Mouse (Mus musculus) forebrain, embryonic 16.5 days (tissue): ENCODE results near the gene Mtmr2. TPM values are rescaled to one million over a fixed set of nuclear protein-coding genes. Genes with fewer than 3 reads are reported as not detected.

Source experiments
- ATAC-seq: fragments of 200-750 bp; cut with Nextera tagmentation; 2 replicates; pipeline ENCODE4 v1.8.0; 2017; ENCODE audit warnings: mild to moderate bottlenecking, moderate library complexity
- H3K27ac ChIP-seq: fragments of 300-500 bp; sonication (generic); 2 replicates; pipeline ENCODE4 v1.5.1; 2014; ENCODE audit warnings: low read length, control low read depth
- H3K27me3 ChIP-seq: fragments of 300-500 bp; sonication (generic); replicated peaks from 2 replicates; pipeline ENCODE4 v1.6.1; 2014; ENCODE audit warnings: low read length; ENCODE audit not compliant: control insufficient read depth, insufficient read depth
- H3K36me3 ChIP-seq: fragments of 300-500 bp; sonication (generic); 2 replicates; pipeline ENCODE4 v1.6.1; 2014; ENCODE audit not compliant: control insufficient read depth, insufficient read depth
- H3K4me1 ChIP-seq: fragments of 300-500 bp; sonication (generic); replicated peaks from 2 replicates; pipeline ENCODE4 v1.6.1; 2014; ENCODE audit warnings: low read length; ENCODE audit not compliant: control insufficient read depth, insufficient read depth
- H3K4me2 ChIP-seq: fragments of 300-500 bp; sonication (generic); 2 replicates; pipeline ENCODE4 v1.6.1; 2014; ENCODE audit warnings: mild to moderate bottlenecking, low read length, control low read depth
- H3K4me3 ChIP-seq: fragments of 300-500 bp; sonication (generic); replicated peaks from 2 replicates; pipeline ENCODE4 v1.5.1; 2014; ENCODE audit warnings: mild to moderate bottlenecking, low read length, control low read depth
- H3K9ac ChIP-seq: fragments of 300-500 bp; sonication (generic); replicated peaks from 2 replicates; pipeline ENCODE4 v1.6.1; 2014; ENCODE audit warnings: low read depth, low read length, control low read depth
- H3K9me3 ChIP-seq: fragments of 300-500 bp; sonication (generic); 2 replicates; pipeline ENCODE4 v1.6.1; 2016; ENCODE audit warnings: low read length; ENCODE audit not compliant: control insufficient read depth
- WGBS: fragments of 180-500 bp; shearing (Covaris S2); extraction: QIAGEN DNeasy Blood & Tissue Kit; methylation state at CpG from one replicate; pipeline ENCODE4 v1.1.7; 2014; 5-methylcytosine and 5-hydroxymethylcytosine counted together
- polyA plus RNA-seq: library from polyadenylated mRNA; unstranded; fragments of >200 nt; fragmentation: Nextera tagmentation; extraction: Ambion mirVana; gene quantifications from 2 replicates; pipeline ENCODE4 v1.2.1, GENCODE M21; 2015

Gene Mtmr2
- polyA plus RNA-seq, 1 experiment from 2014 or later: 65.7 TPM

GRCm38 (mm10) chr9:13716316-13717099 lies 31.7 kb upstream of the Mtmr2 start:
- H3K27me3 ChIP-seq: no peaks in the 10 kb centered on the region
- H3K4me1 ChIP-seq: no peaks in the 10 kb centered on the region
- no peaks in the 10 kb centered on the region for H3K36me3 ChIP-seq
- H3K9ac ChIP-seq: no peak overlapping the region
- no peak overlapping the region for H3K4me2 ChIP-seq
- ATAC-seq: peak; percentile 81
- 26% methylated on average over 8 of the region's 8 CpGs for WGBS
- H3K9me3 ChIP-seq: no peaks in the 10 kb centered on the region
- no peak overlapping the region for H3K4me3 ChIP-seq
- no peak overlapping the region for H3K27ac ChIP-seq

- Histone ChIP-seq H3K27me3 (no peaks in the 10 kb centered on the region), H3K9me3 (no peaks in the 10 kb centered on the region), H3K36me3 (no peaks in the 10 kb centered on the region), H3K4me3 (peak overlapping the region; percentile 98), H3K27ac (peak overlapping the region; percentile 87), H3K4me1 (peaks cover 11% of the 10 kb centered on the region), H3K4me2 (peak overlapping the region; percentile 88), H3K9ac (peak overlapping the region; percentile 99)
- peak; percentile 100 for ATAC-seq
- WGBS: under 1% methylated on average over 60 of the region's 60 CpGs
Measured at GRCm38 (mm10) chr9:13748798-13749674, 826 bp downstream of the Mtmr2 start.

DNA sequence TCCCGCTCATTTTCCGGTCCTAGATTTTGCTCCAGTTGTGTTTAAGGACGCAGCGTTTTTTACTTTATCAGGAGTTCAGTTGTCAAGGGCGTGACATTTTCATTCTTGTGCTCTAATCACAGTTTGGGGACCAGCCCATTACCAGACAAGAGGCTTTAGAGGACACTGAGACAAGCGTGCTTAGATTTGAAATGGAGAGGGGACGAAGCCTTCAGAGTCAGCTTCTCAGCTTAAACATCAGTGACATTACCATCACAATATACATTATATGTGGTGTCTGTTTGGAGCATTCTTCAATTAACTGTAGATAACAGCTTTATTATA lies 1.4 kb downstream of the Mtmr2 start:
- Histone ChIP-seq H3K9me3 (no peaks in the 10 kb centered on the region), H3K9ac (peak overlapping the region; percentile 99), H3K36me3 (no peaks in the 10 kb centered on the region), H3K4me3 (peak overlapping the region; percentile 98), H3K27me3 (no peaks in the 10 kb centered on the region), H3K4me2 (peak overlapping the region; percentile 88), H3K27ac (peak overlapping the region; percentile 87), H3K4me1 (peaks cover 11% of the 10 kb centered on the region)
- 2% methylated on average over 7 of the region's 7 CpGs for WGBS
- ATAC-seq: no peak

DNA sequence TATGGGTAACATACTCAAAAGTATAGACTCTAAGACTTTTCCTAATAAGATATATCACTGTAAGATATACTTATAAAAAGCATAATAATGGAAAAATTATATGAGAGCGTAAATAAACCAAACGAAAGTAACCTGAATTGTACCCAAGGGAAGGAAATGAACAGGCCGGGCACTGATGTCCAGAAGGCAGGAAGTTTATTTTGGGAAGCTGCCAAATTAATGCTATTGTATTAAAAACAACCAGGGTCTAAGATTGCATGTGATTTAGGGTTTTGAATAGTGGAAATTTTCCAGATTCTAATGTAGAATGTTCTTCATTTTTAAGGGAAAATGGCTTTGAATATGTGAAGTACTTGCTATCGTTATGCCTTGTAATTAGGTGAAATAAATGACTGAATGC lies 4.3 kb downstream of the Mtmr2 start:
- H3K27me3 ChIP-seq: no peaks in the 10 kb centered on the region
- WGBS: 79% methylated on average over 4 of the region's 4 CpGs
- ATAC-seq: no peak

GRCm38 (mm10) chr9:13760430-13760829 lies 12.2 kb downstream of the Mtmr2 start:
- no peaks in the 10 kb centered on the region for H3K4me1 ChIP-seq
- no peaks in the 10 kb centered on the region for H3K36me3 ChIP-seq

More for the DNA sequence above, 4.3 kb downstream of the Mtmr2 start:
- Histone ChIP-seq H3K27ac (no peak overlapping the region), H3K4me1 (peaks cover 11% of the 10 kb centered on the region), H3K4me3 (no peak overlapping the region), H3K9me3 (no peaks in the 10 kb centered on the region), H3K4me2 (no peak overlapping the region), H3K9ac (no peak overlapping the region), H3K36me3 (no peaks in the 10 kb centered on the region)

GRCm38 (mm10) chr9:13765624-13766023 lies 17.4 kb downstream of the Mtmr2 start:
- Histone ChIP-seq H3K4me3 (no peak overlapping the region), H3K36me3 (no peaks in the 10 kb centered on the region), H3K4me1 (no peaks in the 10 kb centered on the region; the same call in 1 of the 2 replicates), H3K9ac (no peak overlapping the region), H3K4me2 (no peak overlapping the region), H3K27ac (no peak overlapping the region), H3K9me3 (no peaks in the 10 kb centered on the region), H3K27me3 (no peaks in the 10 kb centered on the region)
- no peak for ATAC-seq
- WGBS: 35% methylated on average over 2 of the region's 2 CpGs

More at GRCm38 (mm10) chr9:13760430-13760829, 12.2 kb downstream of the Mtmr2 start:
- H3K9ac ChIP-seq: no peak overlapping the region
- no peak for ATAC-seq
- H3K27me3 ChIP-seq: no peaks in the 10 kb centered on the region
- 95% methylated on average over 3 of the region's 3 CpGs for WGBS
- H3K27ac ChIP-seq: no peak overlapping the region
- H3K9me3 ChIP-seq: peaks cover 3% of the 10 kb centered on the region; the same call in 1 of the 2 replicates
- no peak overlapping the region for H3K4me2 ChIP-seq
- H3K4me3 ChIP-seq: no peak overlapping the region

DNA sequence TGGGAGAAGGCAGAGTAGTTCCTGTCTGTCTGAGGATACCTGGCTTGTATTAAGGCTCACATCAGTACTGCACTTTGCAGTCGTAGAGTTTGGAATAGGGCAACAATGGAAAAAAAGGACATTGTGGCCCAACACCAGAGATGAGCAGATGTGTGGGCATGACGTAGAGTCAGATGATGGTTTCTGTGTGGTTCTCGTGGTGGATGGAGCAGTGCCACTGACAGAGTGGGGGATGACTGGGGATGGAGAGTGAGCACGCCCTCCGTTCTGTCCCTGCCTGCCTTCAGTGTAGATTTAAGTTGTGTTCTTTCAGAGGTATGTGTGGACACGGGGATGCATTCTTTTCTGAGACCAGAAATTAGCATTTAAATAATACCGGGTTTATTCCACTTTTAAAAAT lies 18.4 kb downstream of the Mtmr2 start:
- Histone ChIP-seq H3K27ac (no peak overlapping the region), H3K9me3 (no peaks in the 10 kb centered on the region), H3K9ac (no peak overlapping the region), H3K36me3 (no peaks in the 10 kb centered on the region), H3K27me3 (no peaks in the 10 kb centered on the region), H3K4me1 (no peaks in the 10 kb centered on the region; the same call in 1 of the 2 replicates), H3K4me3 (no peak overlapping the region), H3K4me2 (no peak overlapping the region)
- ATAC-seq: no peak
- 82% methylated on average over 7 of the region's 7 CpGs for WGBS

DNA sequence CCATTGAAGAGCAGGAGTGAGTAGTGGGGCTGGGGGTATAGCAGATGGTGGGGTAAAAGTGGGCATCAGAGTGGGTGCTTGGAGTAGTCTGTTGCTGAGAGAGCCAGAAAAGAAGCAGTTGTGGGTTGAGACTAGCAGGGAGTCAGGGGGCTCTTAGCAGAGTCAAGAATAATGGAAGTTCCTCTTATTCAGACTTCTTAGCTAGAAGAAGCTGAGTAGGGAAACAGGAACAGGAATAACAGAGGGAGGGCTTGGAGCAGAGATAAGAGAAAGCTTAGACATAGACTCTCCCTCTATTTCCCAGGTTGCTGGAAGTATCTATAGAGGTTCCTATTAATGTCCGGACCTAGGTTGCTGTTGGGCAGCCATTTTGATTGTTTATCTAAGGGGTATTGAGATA lies 26.5 kb downstream of the Mtmr2 start:
- no peaks in the 10 kb centered on the region for H3K36me3 ChIP-seq
- H3K9me3 ChIP-seq: no peaks in the 10 kb centered on the region
- H3K4me2 ChIP-seq: no peak overlapping the region
- no peak overlapping the region for H3K4me3 ChIP-seq
- ATAC-seq: no peak
- WGBS: 88% methylated on average over 1 of the region's 1 CpGs
- no peaks in the 10 kb centered on the region for H3K4me1 ChIP-seq
- no peaks in the 10 kb centered on the region for H3K27me3 ChIP-seq
- no peak overlapping the region for H3K27ac ChIP-seq
- no peak overlapping the region for H3K9ac ChIP-seq

GRCm38 (mm10) chr9:13781985-13782384 lies 33.8 kb downstream of the Mtmr2 start:
- no peak for ATAC-seq
- no peaks in the 10 kb centered on the region for H3K27me3 ChIP-seq
- H3K27ac ChIP-seq: no peak overlapping the region
- 98% methylated on average over 1 of the region's 1 CpGs for WGBS
- peaks cover 3% of the 10 kb centered on the region; the same call in 1 of the 2 replicates for H3K9me3 ChIP-seq
- H3K4me3 ChIP-seq: no peak overlapping the region
- H3K4me1 ChIP-seq: no peaks in the 10 kb centered on the region
- H3K4me2 ChIP-seq: no peak overlapping the region
- H3K36me3 ChIP-seq: peaks cover 3% of the 10 kb centered on the region; the same call in 1 of the 2 replicates
- H3K9ac ChIP-seq: no peak overlapping the region
